Mouse (Mus musculus) MEL (cell line): ENCODE measurements around the gene Numa1.

Experiments
- ETS1 ChIP-seq: IDR thresholded peaks from 2 replicates; pipeline ENCODE4 v1.6.1; 2012; ENCODE audit warnings: low read depth, mild to moderate bottlenecking, inconsistent platforms, low read length, improper control_type of control experiment, moderate library complexity
- POLR2A ChIP-seq, 2 experiments: IDR thresholded peaks; 2 replicates each; pipeline ENCODE4 v1.6.1; 2011 to 2012; ENCODE audit warnings: low read length in 2 of 2, mild to moderate bottlenecking in 2 of 2, control low read depth in 1 of 2, improper control_type of control experiment in 1 of 2, low read depth in 1 of 2, moderate library complexity in 1 of 2; ENCODE audit not compliant: control insufficient read depth in 1 of 2, insufficient read depth in 1 of 2, poor library complexity in 1 of 2

DNA sequence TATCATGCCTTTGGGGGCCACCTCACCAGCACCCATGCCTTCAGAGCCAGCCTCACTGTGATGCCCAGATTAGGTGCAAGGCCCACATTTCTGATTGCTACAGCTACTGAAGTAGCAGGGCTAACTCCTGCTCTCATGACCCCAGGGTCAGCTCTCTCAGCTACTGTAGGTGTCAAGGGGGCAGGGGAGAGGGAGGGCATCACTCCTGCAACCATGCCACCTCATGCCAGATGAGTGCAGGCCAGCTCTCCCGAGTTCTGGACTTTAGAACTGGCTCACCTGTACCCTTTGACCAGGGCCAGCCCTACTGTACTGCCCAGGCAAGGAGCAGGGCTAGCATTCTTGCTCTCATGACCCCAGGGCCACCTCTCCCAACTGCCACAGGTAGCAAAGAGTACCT, 48.8 kb downstream of the Numa1 start:
- no peak for TF ChIP-seq ETS1
- no peak for TF ChIP-seq POLR2A (IDR thresholded peaks at IDR 0.05; ENCODE audit: control insufficient read depth in 1 of 2, insufficient read depth in 1 of 2, low read depth in 1 of 2, low read length in 2 of 2, poor library complexity in 1 of 2)
